Mouse (Mus musculus) common myeloid progenitor, adult 5-6 weeks (primary cell): ENCODE results near the gene Krtap24-1. TPM values are rescaled to one million over a fixed set of nuclear protein-coding genes. Genes with fewer than 3 reads are reported as not detected.

Experiments
- ATAC-seq: replicated peaks from 2 replicates; pipeline ENCODE4 v1.8.0; 2016; ENCODE audit warnings: low read depth, mild to moderate bottlenecking, moderate TSS enrichment, inconsistent platforms; ENCODE audit not compliant: poor library complexity, severe bottlenecking
- total RNA-seq: library from RNA; stranded (forward); fragments of 200-1000, 187-1606 nt; gene quantifications from 2 replicates; pipeline ENCODE4 v1.2.3, GENCODE M21; 2017

Krtap24-1 gene
- total RNA-seq, 1 experiment from 2014 or later: not detected

DNA sequence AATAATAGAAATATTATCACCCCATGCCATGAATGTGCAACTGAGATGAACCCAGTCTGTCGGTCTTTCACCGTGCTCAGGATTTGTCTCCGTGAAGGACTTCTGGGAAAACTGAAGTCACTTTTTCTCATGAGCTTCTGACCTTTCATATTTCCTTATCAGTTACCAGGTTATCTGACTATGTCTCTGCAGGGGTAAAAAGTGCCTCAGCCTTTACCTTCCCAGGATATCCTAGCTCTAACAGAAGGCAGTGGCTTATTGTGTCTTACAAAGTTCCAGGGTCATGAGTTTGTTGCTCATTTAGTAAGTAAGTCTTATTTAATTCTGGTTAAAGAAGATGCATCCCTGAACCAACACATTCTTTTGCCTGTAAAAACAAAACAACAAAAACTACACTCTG, 42.3 kb downstream of the Krtap24-1 start:
- no peak for ATAC-seq

- no peak for ATAC-seq
Observed at GRCm38 (mm10) chr16:88569096-88569495, 43.0 kb downstream of the Krtap24-1 start.

- no peak for ATAC-seq
Observed at GRCm38 (mm10) chr16:88563045-88563913, 48.8 kb downstream of the Krtap24-1 start, which contains the start of gene Cldn8. Cldn8 (minus strand) TSS chr16:88563183.

GRCm38 (mm10) chr16:88561617-88562164, 50.4 kb downstream of the Krtap24-1 start:
- ATAC-seq: no peak

Other genes with a start within 250 kb of the Krtap24-1 start
- not detected in 2 replicates for gene Cldn17, start 105.3 kb downstream of the Krtap24-1 start, total RNA-seq
- gene Cldn8, start 49.1 kb downstream of the Krtap24-1 start, total RNA-seq: not detected in 2 replicates
- gene 2310079G19Rik, start 15.4 kb upstream of the Krtap24-1 start, total RNA-seq: not detected in 2 replicates
- gene Krtap26-1, start 35.5 kb upstream of the Krtap24-1 start, total RNA-seq: not detected in 2 replicates
- not detected in 2 replicates for gene Krtap27-1, start 59.4 kb upstream of the Krtap24-1 start, total RNA-seq
- not detected in 2 replicates for gene 2310061N02Rik, start 95.7 kb upstream of the Krtap24-1 start, total RNA-seq
- not detected in 2 replicates for gene Krtap13-1, start 116.6 kb upstream of the Krtap24-1 start, total RNA-seq
- not detected in 2 replicates for gene Krtap13, start 139.4 kb upstream of the Krtap24-1 start, total RNA-seq
- not detected in 2 replicates for gene 2310034C09Rik, start 146.6 kb upstream of the Krtap24-1 start, total RNA-seq
- gene 2310057N15Rik, start 161.9 kb upstream of the Krtap24-1 start, total RNA-seq: not detected in 2 replicates
- not detected in 2 replicates for gene Gm5965, start 165.6 kb upstream of the Krtap24-1 start, total RNA-seq
- gene Gm20741, start 199.9 kb upstream of the Krtap24-1 start, total RNA-seq: not detected in 2 replicates
- gene Krtap15, start 207.9 kb upstream of the Krtap24-1 start, total RNA-seq: not detected in 2 replicates
- gene Krtap14, start 213.9 kb upstream of the Krtap24-1 start, total RNA-seq: not detected in 2 replicates